Mouse (Mus musculus) layer of hippocampus, adult 9-10 months (tissue): ENCODE measurements around the gene Pdcl3.

ENCODE experiments used
- DNase-seq: peaks from one replicate; pipeline ENCODE4 v3.0.0; 2022; ENCODE audit warnings: low spot score

Gene Pdcl3

DNA sequence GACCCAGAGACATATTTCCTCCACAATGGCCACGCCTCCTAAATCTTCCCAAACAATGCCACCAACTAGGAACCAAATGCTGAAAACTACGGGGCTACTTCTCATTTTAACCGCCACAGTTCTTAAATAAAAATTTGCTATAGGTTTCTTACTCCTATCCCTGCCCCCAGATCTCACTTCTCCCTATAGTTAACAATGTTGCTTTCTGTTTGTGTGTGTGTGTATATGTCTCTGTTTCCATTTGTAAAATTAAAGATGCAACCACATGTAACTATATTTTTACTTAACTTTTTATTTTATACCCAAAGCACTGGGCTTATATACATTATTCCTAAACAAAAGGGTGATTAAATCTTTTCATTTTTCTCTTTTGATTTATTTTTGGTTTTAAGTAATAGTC is at the start of gene Pdcl3:
Gene Pdcl3, plus strand, starts transcription at position 301 of the 400 bp plus-strand sequence.
- no peak for DNase-seq

DNA sequence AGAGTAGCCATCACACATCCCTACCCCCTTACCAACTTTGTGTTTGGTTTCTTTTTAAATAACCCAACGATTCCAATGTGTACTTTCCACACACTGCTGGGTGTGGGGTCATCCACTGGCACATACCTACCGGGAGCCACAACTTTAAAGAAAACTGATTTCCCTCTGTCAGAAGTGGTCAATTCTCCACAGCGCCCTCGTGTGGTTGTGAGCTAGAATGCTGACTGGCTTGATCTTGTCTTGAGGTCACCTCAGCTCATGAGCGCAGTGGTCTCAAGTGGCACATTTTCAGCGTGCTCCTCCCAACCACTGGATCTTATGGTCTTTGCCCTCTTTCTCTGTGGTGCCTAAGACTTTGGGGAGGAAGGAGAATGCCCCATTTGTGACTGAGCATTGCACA is 48.6 kb upstream of the Pdcl3 start:
- DNase-seq: no peak

DNA sequence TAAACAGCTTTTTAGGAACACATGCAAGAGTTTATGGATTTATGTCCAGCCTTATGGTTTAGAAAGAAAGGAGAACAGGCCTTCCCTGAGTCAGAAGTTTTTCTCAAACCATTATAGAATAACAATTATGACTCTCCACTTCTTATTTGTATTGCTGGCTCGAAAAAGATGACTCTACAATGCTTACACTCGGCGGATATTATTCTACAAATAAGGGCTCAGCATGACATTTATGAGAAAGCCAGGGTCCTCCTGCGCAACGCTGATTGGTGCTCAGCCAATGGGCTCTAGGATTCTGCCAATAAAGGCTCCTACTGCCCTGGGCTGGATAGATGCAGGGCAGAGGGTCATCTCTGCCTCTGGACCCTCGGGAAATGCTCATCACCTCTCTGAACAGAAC is 46.6 kb upstream of the Pdcl3 start, which contains the start of gene Nms:
Gene Nms, plus strand, starts transcription at position 301 of the 400 bp plus-strand sequence.
- no peak for DNase-seq

- no peak for DNase-seq
Observed at GRCm38 (mm10) chr1:38939608-38940007, 45.8 kb upstream of the Pdcl3 start.

- DNase-seq: no peak
Observed at GRCm38 (mm10) chr1:38956457-38956856, 29.0 kb upstream of the Pdcl3 start.

- DNase-seq: no peak
Observed at GRCm38 (mm10) chr1:38969116-38969515, 16.3 kb upstream of the Pdcl3 start.

GRCm38 (mm10) chr1:38971712-38972111 is 13.7 kb upstream of the Pdcl3 start:
- DNase-seq: no peak

DNA sequence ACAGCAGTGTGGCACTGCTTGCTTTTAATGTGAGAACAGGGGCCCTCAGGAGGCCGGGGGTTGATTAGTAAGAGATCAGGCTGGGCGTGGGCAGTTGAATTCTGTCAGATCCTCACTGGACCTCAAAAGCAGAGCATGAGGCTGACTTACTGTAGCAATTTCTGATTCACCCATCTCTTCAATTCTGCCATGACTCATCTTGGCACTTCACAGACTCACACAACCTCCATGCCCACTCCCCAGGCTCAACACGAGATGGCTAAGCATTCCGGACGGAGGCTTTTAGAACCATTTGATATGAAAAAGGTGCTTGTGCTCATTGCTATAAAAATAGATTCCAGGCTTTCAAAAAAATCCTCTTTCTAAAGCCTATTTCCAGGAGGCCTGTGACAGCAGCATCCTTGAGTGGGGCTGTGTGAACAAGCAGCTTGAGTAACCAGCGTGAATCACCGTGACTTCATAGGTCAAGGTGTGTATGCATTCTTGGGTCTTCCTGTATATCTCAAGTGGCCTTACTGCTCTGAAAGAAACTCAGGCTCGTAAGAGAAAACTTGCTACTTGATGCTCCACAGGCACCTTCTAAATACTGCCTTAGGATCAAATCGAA is 12.3 kb upstream of the Pdcl3 start:
- DNase-seq: no peak

DNA sequence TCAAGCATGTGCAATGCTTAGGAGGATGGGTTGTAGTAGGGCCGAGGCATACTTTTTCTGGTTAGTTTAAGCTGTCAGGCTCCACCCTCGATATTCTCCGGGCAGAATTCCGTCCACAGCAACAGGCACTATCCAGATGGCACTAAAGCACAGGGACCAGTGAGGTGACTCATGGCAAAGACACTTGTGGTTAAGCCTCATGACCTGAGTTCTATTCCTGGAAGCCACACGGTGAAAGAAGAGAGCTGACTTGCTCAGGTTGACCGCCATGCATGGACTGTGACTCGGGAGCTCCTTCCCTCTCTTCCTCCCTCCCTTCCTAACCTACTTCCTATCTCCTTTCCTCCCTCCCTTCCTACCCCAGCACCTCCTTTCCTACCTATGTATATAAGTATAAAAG is 5.5 kb upstream of the Pdcl3 start:
- DNase-seq: no peak

GRCm38 (mm10) chr1:38983870-38984269 is 1.5 kb upstream of the Pdcl3 start:
- no peak for DNase-seq

GRCm38 (mm10) chr1:38987080-38987864 is 1.9 kb downstream of the Pdcl3 start:
- DNase-seq: peak; percentile 90

- DNase-seq: no peak
Observed at GRCm38 (mm10) chr1:38987865-38988211, 2.4 kb downstream of the Pdcl3 start.

DNA sequence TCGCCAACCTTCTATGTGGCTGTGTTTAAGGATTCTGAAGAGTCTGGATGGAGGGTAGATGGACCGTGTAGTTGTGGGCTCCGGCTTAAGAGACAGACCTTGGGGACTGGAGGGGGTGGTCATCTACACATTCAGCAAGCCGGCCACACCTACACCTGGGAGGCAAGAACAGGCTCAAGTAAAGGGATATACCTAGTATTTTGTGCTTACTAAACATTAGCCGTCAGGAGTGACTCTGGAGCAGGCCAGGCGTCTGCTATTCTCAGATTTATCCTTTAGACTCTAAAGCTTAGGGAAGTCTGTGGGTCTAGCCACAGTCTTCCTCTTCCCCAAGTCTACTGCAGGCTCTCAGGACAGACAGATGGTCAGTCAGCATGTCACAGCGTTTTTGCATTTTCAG is 2.9 kb downstream of the Pdcl3 start:
- DNase-seq: no peak

GRCm38 (mm10) chr1:38992365-38992764 is 7.0 kb downstream of the Pdcl3 start:
- DNase-seq: no peak

GRCm38 (mm10) chr1:39001106-39001505 is 15.7 kb downstream of the Pdcl3 start:
- peak; percentile 78 for DNase-seq

GRCm38 (mm10) chr1:39005751-39006354 is 20.4 kb downstream of the Pdcl3 start:
- DNase-seq: no peak

DNA sequence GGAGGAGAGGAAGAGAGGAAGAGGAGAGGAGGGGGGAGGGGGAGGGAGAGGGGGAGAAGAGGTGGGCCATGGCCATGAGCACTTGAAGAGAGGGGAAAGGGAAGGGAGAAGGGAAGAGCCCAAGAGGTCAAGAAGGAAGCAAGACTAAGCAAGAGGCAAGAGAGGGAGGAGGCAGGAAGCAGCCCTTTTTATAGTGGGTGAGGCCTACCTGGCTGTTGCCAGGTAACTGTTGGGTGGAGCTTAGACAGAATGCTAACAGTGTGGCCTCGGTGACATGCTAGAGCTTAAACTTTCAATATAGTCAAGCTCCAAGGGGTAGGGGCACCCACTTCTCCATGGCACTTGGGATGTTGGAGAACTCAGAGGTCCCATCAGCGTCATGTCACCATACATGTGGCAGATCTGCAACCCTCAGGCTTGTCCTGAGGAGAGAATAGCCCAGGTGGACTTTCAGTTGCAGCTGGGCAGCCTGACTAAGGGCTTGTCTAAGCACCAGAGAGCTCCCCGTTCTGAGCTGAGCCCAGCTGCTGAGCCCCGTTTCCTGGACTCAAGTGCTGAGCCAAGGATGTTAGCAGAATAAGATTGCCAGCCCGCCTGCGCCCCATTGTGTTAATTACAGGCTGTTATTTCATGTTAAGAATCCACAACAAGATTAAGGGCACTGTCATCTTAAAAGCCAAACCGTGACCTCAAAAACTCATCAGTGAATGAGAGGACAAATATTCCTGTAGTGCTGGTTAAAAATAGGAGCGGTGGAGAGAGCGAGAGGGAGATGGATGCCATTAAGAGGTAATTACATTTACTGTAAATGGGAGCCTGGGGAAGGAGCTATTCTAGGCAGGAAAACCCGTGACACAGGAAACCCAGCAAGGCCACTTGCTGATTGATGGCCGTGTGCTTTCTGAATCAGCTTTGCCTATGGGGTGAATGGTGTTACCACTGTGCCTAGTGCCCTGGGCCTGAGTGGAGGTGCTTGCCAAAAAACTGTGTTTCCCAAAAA is 21.7 kb downstream of the Pdcl3 start:
- no peak for DNase-seq

GRCm38 (mm10) chr1:39010583-39011021 is 25.2 kb downstream of the Pdcl3 start:
- peak; percentile 93 for DNase-seq

DNA sequence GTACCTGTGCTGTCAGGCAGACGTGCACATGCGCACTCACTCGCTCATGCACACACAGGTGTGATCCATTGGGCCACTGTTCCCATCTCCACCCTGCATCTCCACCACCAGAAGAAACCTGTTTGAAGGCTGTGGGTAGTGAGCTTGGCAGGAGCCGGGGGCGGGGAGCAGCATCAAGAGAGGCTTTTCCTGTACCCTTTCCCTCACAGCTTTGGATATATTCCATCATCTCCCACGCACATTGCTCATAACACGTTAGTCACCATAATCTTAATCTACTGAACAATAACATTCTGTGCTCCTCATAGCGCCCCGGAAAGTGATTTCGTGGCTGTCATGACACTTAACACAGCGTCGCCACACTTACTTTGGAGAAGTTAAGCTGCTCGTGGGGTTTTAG is 27.2 kb downstream of the Pdcl3 start:
- no peak for DNase-seq

DNA sequence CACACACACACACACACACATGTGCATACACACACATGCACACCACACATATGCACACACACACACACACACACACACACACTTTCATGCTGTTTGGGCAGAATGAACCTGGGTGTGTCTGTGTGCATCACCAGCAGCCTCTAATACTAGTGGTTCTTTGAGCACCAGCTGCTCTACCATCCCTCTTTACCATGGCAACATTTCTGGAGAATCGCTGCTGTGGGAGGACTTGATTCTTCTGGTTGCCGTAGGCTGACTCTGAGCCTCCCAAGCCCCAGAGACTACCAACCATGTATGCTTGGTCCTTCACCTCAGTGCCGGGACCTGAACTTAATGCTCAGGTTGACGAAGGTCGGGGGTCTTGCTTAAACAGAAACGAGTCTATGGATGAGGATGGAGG is 28.4 kb downstream of the Pdcl3 start:
- DNase-seq: no peak

DNA sequence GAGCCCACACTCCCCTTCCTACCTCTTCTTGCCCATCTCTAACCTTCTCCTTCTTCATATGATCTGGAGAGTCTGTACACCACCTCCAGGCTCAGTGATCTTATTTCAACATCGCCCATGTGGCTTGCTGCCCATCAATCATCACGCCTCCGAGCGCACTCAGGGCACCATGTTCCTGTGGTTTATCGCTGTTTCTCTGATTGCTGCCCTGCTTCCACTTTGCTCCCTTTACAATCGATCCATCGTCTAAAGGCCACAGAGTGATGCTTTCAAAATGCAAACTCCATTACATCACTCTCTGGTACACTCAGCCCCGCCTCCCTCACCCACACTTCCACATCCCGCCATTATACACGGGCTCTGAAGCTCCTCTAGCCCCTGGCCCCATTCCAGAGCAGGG is 30.1 kb downstream of the Pdcl3 start:
- DNase-seq: no peak

DNA sequence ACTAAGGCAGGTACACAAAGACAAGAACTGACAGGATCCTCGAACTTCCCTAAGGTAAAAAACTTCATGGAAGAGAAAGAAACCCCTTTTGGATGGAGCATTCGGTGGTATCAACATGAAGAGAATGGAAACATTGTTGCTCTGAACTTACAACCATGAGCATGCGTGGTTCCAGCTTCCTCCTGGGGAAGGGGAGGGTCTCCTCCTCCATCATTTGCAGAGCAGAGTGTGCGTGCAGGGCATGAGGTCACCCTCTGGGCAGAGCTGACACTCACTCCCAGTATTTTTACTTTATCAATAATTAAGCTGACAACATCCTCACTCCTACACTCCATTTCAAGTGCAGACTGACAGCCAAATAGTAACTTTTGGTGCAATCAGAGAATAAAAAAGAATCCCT is 32.5 kb downstream of the Pdcl3 start:
- DNase-seq: no peak
